Mouse (Mus musculus): Measurements from ENCODE around the gene Utp6. TPM values are rescaled to one million over a fixed set of nuclear protein-coding genes. Genes with fewer than 3 reads are reported as not detected.

Utp6 gene
- polyA plus RNA-seq, 1 experiment from 2014 or later: 39.2 TPM

DNA sequence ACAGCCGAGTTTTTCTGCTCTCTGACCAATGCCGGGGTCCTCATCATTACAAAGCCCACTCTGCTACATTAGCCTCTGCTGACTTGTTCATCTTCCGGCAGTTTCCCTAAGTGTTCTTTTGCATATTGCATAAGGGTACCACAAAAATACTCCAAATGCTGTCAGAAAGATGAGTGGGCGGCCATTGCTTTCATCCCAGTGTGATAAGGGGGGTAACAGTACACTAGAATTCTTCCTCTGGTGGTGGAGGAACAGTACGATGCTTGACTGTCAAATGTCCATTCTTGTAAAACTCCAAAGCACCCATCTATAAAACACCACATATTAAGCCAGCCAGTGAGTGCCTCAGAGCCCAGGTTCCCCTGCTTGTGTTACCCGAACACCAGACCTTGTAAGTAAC is 69.9 kb downstream of the Utp6 start:
- 94% methylated on average over 6 of the region's 6 CpGs for WGBS

DNA sequence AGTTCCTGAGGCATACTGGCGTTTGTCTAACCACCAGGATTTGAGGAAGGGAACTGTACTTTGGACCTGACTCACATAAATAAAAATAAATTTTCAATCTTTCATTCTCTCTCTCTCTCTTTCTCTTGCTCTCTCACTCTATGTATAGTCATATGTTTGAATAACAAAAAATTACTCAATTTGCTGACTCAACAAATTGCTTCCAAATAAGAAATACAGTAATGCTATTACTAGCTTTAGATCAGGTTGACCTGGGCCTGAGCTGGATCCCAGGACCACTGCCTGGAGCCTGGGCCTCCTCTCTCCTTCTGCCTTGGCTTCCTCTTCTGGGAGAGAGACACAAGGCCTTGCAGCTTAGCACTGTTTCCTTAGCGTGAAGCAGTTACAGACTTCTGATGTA is 71.4 kb downstream of the Utp6 start:
- Histone ChIP-seq H3K9me3 (replicated peaks; ENCODE audit: control insufficient read depth, low read length, poor library complexity, severe bottlenecking) (no peaks in the 10 kb centered on the region), H3K4me3 (ENCODE audit: low read depth, low read length) (no peak overlapping the region), H3K4me1 (ENCODE audit: control insufficient read depth, insufficient read depth, low read length) (no peaks in the 10 kb centered on the region), H3K4me2 (ENCODE audit: low read length) (no peak overlapping the region), H3K27me3 (ENCODE audit: control insufficient read depth, insufficient read depth, low read depth, low read length) (no peaks in the 10 kb centered on the region), H3K9ac (ENCODE audit: low read depth, low read length) (no peak overlapping the region), H3K27ac (ENCODE audit: low read length) (no peak overlapping the region), H3K36me3 (ENCODE audit: control insufficient read depth, insufficient read depth, low read length) (no peaks in the 10 kb centered on the region)
- 81% methylated on average over 2 of the region's 2 CpGs for WGBS
- ATAC-seq: no peak

More for the DNA sequence above, 69.9 kb downstream of the Utp6 start:
- Histone ChIP-seq H3K4me2 (ENCODE audit: low read length) (no peak overlapping the region), H3K27me3 (ENCODE audit: control insufficient read depth, insufficient read depth, low read depth, low read length) (no peaks in the 10 kb centered on the region), H3K27ac (ENCODE audit: low read length) (no peak overlapping the region), H3K4me1 (ENCODE audit: control insufficient read depth, insufficient read depth, low read length) (no peaks in the 10 kb centered on the region), H3K4me3 (ENCODE audit: low read depth, low read length) (no peak overlapping the region), H3K36me3 (ENCODE audit: control insufficient read depth, insufficient read depth, low read length) (no peaks in the 10 kb centered on the region), H3K9ac (ENCODE audit: low read depth, low read length) (no peak overlapping the region), H3K9me3 (replicated peaks; ENCODE audit: control insufficient read depth, low read length, poor library complexity, severe bottlenecking) (no peaks in the 10 kb centered on the region)
- ATAC-seq: no peak

- H3K27ac ChIP-seq (ENCODE audit: low read length): no peak overlapping the region
- H3K9me3 ChIP-seq (replicated peaks; ENCODE audit: control insufficient read depth, low read length, poor library complexity, severe bottlenecking): no peaks in the 10 kb centered on the region
- H3K4me1 ChIP-seq (ENCODE audit: control insufficient read depth, insufficient read depth, low read length): no peaks in the 10 kb centered on the region
- no peaks in the 10 kb centered on the region for H3K36me3 ChIP-seq (ENCODE audit: control insufficient read depth, insufficient read depth, low read length)
- no peak for ATAC-seq
- H3K27me3 ChIP-seq (ENCODE audit: control insufficient read depth, insufficient read depth, low read depth, low read length): no peaks in the 10 kb centered on the region
- WGBS: 93% methylated on average over 1 of the region's 1 CpGs
- no peak overlapping the region for H3K9ac ChIP-seq (ENCODE audit: low read depth, low read length)
- no peak overlapping the region for H3K4me2 ChIP-seq (ENCODE audit: low read length)
- no peak overlapping the region for H3K4me3 ChIP-seq (ENCODE audit: low read depth, low read length)
Measured at GRCm38 (mm10) chr11:79886961-79887360, 75.2 kb downstream of the Utp6 start.

GRCm38 (mm10) chr11:79886395-79886794 is 75.8 kb downstream of the Utp6 start:
- no peak overlapping the region for H3K9ac ChIP-seq (ENCODE audit: low read depth, low read length)
- no peaks in the 10 kb centered on the region for H3K4me1 ChIP-seq (ENCODE audit: control insufficient read depth, insufficient read depth, low read length)
- H3K4me2 ChIP-seq (ENCODE audit: low read length): no peak overlapping the region
- H3K27me3 ChIP-seq (ENCODE audit: control insufficient read depth, insufficient read depth, low read depth, low read length): no peaks in the 10 kb centered on the region
- H3K4me3 ChIP-seq (ENCODE audit: low read depth, low read length): no peak overlapping the region
- H3K36me3 ChIP-seq (ENCODE audit: control insufficient read depth, insufficient read depth, low read length): no peaks in the 10 kb centered on the region
- ATAC-seq: no peak
- H3K27ac ChIP-seq (ENCODE audit: low read length): no peak overlapping the region
- no peaks in the 10 kb centered on the region for H3K9me3 ChIP-seq (replicated peaks; ENCODE audit: control insufficient read depth, low read length, poor library complexity, severe bottlenecking)
- 91% methylated on average over 1 of the region's 1 CpGs for WGBS

DNA sequence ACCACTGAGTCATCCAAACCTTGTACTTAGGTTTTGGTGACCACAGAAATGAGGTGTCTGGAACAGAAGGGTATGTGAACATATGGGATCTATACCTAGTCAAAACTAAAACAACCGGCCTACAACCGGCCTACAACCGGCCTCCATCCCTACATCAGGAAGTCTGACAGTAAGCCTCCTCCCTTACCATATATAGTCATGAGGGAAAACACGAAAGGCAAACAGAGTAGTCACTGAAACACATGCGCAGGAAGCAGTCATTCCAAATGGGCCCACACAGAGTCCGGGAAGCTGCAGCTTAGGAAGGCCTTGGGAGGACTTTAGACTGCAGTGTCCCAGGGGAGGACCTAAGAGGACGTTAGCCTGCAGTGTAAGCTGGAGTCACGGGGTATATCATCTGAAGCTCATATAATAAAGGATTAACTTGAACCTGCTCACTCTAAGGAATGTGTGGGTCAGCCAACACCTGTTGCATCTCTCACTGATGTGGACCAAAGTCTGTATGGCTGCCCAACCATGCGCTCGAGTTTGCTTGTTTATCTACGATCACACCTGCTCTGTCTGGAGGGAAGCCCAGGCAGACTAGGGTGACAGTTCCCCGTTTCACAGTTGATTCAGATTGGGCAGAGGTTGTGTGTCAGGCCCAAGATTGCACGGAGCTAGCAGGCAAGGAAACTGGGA is 76.3 kb downstream of the Utp6 start:
- Histone ChIP-seq H3K9ac (ENCODE audit: low read depth, low read length) (no peak overlapping the region), H3K9me3 (replicated peaks; ENCODE audit: control insufficient read depth, low read length, poor library complexity, severe bottlenecking) (no peaks in the 10 kb centered on the region), H3K36me3 (ENCODE audit: control insufficient read depth, insufficient read depth, low read length) (no peaks in the 10 kb centered on the region), H3K4me3 (ENCODE audit: low read depth, low read length) (no peak overlapping the region), H3K4me1 (ENCODE audit: control insufficient read depth, insufficient read depth, low read length) (no peaks in the 10 kb centered on the region), H3K27ac (ENCODE audit: low read length) (no peak overlapping the region), H3K4me2 (ENCODE audit: low read length) (no peak overlapping the region), H3K27me3 (ENCODE audit: control insufficient read depth, insufficient read depth, low read depth, low read length) (no peaks in the 10 kb centered on the region)
- ATAC-seq: no peak
- WGBS: 91% methylated on average over 13 of the region's 13 CpGs

DNA sequence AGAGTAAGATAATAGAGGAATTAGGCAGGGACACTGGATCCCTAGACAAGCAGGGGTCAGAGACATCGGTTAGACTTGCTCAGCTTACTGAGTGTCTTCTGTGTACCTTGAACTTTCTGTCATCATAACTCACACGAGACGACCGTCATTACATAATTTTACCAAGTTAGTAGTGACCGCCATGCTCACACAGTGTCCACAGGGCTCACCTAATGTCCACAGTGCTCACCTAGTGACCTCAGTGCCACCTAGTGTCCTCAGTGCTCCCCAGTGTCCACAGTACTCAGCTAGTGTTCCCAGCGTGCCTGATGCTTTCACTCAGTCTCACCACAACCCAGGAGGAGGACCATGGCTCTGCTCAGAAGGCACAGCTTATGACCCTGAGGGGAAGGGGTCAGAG is 77.4 kb downstream of the Utp6 start:
- no peak overlapping the region for H3K4me3 ChIP-seq (ENCODE audit: low read depth, low read length)
- no peaks in the 10 kb centered on the region for H3K36me3 ChIP-seq (ENCODE audit: control insufficient read depth, insufficient read depth, low read length)

More for the DNA sequence above, 77.4 kb downstream of the Utp6 start:
- WGBS: 85% methylated on average over 6 of the region's 6 CpGs
- H3K4me2 ChIP-seq (ENCODE audit: low read length): no peak overlapping the region
- ATAC-seq: no peak
- no peaks in the 10 kb centered on the region for H3K27me3 ChIP-seq (ENCODE audit: control insufficient read depth, insufficient read depth, low read depth, low read length)
- H3K27ac ChIP-seq (ENCODE audit: low read length): no peak overlapping the region
- H3K4me1 ChIP-seq (ENCODE audit: control insufficient read depth, insufficient read depth, low read length): no peaks in the 10 kb centered on the region
- H3K9me3 ChIP-seq (replicated peaks; ENCODE audit: control insufficient read depth, low read length, poor library complexity, severe bottlenecking): no peaks in the 10 kb centered on the region
- no peak overlapping the region for H3K9ac ChIP-seq (ENCODE audit: low read depth, low read length)

Other genes starting within 250 kb of the Utp6 start
- 11.7 and 13.2 TPM in 2 replicates for gene Suz12, start 30.7 kb upstream of the Utp6 start, polyA plus RNA-seq (2015; fragmentation: Nextera tagmentation; extraction: Ambion mirVana)
- gene Crlf3, start 118.6 kb upstream of the Utp6 start, polyA plus RNA-seq (2015; fragmentation: Nextera tagmentation; extraction: Ambion mirVana): 10.4 and 12.7 TPM in 2 replicates
- gene Atad5, start 127.0 kb upstream of the Utp6 start, polyA plus RNA-seq (2015; fragmentation: Nextera tagmentation; extraction: Ambion mirVana): 4.3 and 5.1 TPM in 2 replicates
- gene Tefm, start 179.8 kb upstream of the Utp6 start, polyA plus RNA-seq (2015; fragmentation: Nextera tagmentation; extraction: Ambion mirVana): 22.2 and 22.4 TPM in 2 replicates
- 3.4 and 4.2 TPM in 2 replicates for gene Adap2, start 191.7 kb upstream of the Utp6 start, polyA plus RNA-seq (2015; fragmentation: Nextera tagmentation; extraction: Ambion mirVana)
- gene Rnf135, start 221.5 kb upstream of the Utp6 start, polyA plus RNA-seq (2015; fragmentation: Nextera tagmentation; extraction: Ambion mirVana): 3.0 and 3.6 TPM in 2 replicates
- gene Rhot1, start 246.6 kb upstream of the Utp6 start, polyA plus RNA-seq (2015; fragmentation: Nextera tagmentation; extraction: Ambion mirVana): 70.1 and 77.6 TPM in 2 replicates

Data from midbrain, embryonic 16.5 days (tissue).